Mouse (Mus musculus): Measurements from ENCODE around the gene Grin3b. TPM values are rescaled to one million over a fixed set of nuclear protein-coding genes. Genes with fewer than 3 reads are reported as not detected.

Gene Grin3b
- polyA plus RNA-seq, 1 experiment from 2014 or later: 0.38 TPM

DNA sequence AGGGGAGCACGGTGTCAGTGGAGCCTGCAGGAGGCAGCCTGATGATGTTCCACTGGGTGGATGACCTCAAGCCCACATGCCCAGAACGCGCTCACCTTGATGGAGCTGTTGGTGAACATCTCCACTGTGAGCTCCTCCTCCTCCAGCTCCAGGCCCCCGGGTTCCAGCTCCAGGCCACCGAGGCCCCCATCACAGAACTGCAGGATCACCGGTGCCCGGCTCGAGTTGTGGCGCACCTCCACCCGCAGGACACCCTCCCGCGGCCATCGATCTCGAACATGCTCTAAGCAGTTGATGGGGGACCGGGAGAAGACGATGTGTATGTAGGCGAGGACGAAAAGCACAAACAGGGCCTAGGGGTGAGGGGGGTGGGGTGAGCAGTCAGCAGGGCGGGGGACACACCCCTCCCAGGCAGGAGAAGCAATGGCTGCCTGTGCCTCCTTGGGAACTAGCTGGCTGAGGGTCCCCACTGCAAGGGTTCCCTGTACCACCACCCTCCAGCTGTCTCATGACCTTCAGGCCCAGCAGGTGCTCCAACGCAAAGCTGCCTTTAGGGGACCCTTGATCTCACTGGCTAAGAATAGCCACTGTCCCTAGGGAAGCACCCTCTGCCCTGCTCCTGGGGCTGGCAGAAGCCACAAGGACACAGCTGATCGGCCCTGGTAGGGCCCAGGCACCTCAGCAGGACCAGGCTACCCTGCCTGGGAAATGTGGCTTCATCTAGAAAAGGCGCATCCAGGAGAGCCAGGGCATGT, 9.1 kb downstream of the Grin3b start:
- Histone ChIP-seq H3K9me3 (ENCODE audit: control insufficient read depth, low read length) (no peaks in the 10 kb centered on the region), H3K4me1 (ENCODE audit: control insufficient read depth, insufficient read depth, low read length) (peaks cover 14% of the 10 kb centered on the region), H3K27ac (ENCODE audit: low read depth, low read length) (no peak overlapping the region), H3K4me3 (ENCODE audit: low read depth, low read length) (no peak overlapping the region), H3K27me3 (ENCODE audit: control insufficient read depth, insufficient read depth, low read length) (0 out of 2 replicates have a peak, but pooled peaks cover 2% of the 10 kb centered on the region), H3K9ac (ENCODE audit: low read length) (no peak overlapping the region), H3K4me2 (no peak overlapping the region), H3K36me3 (ENCODE audit: control insufficient read depth, insufficient read depth, low read length) (peaks cover 34% of the 10 kb centered on the region)
- 94% methylated on average over 22 of the region's 22 CpGs for WGBS
- DNase-seq (ENCODE audit: low spot score, missing footprints) (peak; percentile 68), ATAC-seq (ENCODE audit: low FRiP score) (no peak)

DNA sequence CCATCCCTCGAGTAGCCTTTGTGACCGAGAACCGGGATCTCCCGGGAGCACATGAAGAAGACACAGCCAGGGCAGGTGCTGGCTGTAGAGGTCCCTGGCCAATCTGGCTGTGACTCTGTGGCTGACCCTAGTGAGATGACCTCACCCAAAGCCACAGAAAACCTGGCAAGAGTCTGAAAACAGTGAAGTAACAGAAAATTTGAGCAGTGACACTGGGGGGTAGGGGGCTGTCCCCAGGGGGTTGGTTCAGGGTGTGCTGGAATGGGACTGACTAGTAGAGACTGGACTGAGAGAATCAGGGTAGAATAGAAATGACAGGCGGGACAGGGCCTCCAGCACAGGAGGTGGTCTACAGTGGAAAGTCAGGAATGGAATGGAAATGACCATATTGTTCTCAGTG, 12.7 kb downstream of the Grin3b start:
- Histone ChIP-seq H3K4me3 (ENCODE audit: low read depth, low read length) (peak overlapping the region; percentile 92), H3K27me3 (ENCODE audit: control insufficient read depth, insufficient read depth, low read length) (peaks cover 17% of the 10 kb centered on the region), H3K4me2 (peak overlapping the region; percentile 90), H3K36me3 (ENCODE audit: control insufficient read depth, insufficient read depth, low read length) (peaks cover 6% of the 10 kb centered on the region), H3K27ac (ENCODE audit: low read depth, low read length) (no peak overlapping the region), H3K4me1 (ENCODE audit: control insufficient read depth, insufficient read depth, low read length) (peaks cover 24% of the 10 kb centered on the region), H3K9me3 (ENCODE audit: control insufficient read depth, low read length) (no peaks in the 10 kb centered on the region), H3K9ac (ENCODE audit: low read length) (peak overlapping the region; percentile 89)
- ATAC-seq (ENCODE audit: low FRiP score) (no peak), DNase-seq (ENCODE audit: low spot score, missing footprints) (no peak)
- WGBS: 79% methylated on average over 5 of the region's 5 CpGs

DNA sequence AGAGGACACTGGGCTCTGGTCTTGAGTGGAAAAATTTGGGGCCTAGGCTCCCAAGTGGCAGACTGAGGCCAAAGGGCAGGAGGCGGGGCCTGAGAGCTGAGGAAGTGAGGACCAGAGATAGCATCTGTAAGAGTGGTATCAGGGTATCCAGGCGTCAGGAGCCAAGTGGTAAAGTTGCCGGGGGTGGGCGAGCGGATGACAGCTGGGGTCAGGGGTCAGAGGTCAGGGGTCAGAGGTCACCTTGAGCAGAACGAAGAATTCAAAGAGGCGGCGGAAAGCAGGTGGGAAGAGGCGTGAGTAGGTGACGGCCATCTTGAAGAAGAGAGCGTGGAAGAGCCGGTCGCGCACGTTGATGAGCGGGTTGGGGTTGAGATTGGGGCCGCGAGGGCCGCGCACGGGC, 13.2 kb downstream of the Grin3b start:
- ATAC-seq (ENCODE audit: low FRiP score) (peak; percentile 3), DNase-seq (ENCODE audit: low spot score, missing footprints) (peak; percentile 96)
- peaks cover 22% of the 10 kb centered on the region for H3K27me3 ChIP-seq (ENCODE audit: control insufficient read depth, insufficient read depth, low read length)
- H3K9ac ChIP-seq (ENCODE audit: low read length): peak overlapping the region; percentile 89
- under 1% methylated on average over 18 of the region's 21 CpGs for WGBS
- peak overlapping the region; percentile 91 for H3K27ac ChIP-seq (ENCODE audit: low read depth, low read length)
- H3K36me3 ChIP-seq (ENCODE audit: control insufficient read depth, insufficient read depth, low read length): peaks cover 3% of the 10 kb centered on the region; the same call in 1 of the 2 replicates
- H3K4me2 ChIP-seq: peak overlapping the region; percentile 90
- peaks cover 28% of the 10 kb centered on the region for H3K4me1 ChIP-seq (ENCODE audit: control insufficient read depth, insufficient read depth, low read length)
- no peaks in the 10 kb centered on the region for H3K9me3 ChIP-seq (ENCODE audit: control insufficient read depth, low read length)
- peak overlapping the region; percentile 92 for H3K4me3 ChIP-seq (ENCODE audit: low read depth, low read length)

DNA sequence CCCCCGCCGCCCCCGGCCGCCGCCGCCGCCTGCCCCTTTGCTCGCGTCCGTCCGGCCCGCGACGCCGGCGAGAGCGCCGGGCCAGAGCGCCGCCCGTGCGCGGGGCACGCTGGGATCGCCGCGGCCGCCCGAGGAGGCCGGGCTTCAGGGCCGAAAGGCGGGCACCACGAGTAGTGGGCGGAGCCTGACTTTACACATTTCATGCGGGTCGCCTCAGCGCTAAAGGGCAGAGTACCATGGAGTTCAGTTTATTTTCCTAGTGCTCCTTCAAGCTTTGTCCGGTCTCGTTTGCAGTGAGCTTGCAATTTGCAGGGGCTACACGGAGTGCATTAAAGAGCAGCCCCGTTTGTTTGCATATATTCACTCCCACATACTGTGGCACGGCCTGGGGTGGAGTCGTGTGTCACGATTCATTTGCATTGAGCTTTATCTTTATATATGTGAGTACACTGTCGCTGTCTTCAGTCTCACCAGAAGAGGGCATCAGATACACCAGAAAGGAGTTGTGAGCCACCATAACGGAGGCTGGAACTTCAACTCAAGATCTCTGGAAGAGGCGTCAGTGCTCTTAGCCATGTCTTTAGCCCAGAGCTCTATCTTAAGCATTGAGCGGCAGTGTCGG, 13.8 kb downstream of the Grin3b start, which contains the start of gene Tmem259:
Tmem259 (minus strand) TSS at position 136 of the 622 bp plus-strand sequence.
- Histone ChIP-seq H3K4me2 (peak within 1 kb of the TSS; percentile 90), H3K27ac (ENCODE audit: low read depth, low read length) (peak within 1 kb of the TSS; percentile 91), H3K9me3 (ENCODE audit: control insufficient read depth, low read length) (no peaks in the 10 kb centered on the region), H3K4me1 (ENCODE audit: control insufficient read depth, insufficient read depth, low read length) (peaks cover 28% of the 10 kb centered on the region), H3K27me3 (ENCODE audit: control insufficient read depth, insufficient read depth, low read length) (peaks cover 28% of the 10 kb centered on the region), H3K4me3 (ENCODE audit: low read depth, low read length) (peak within 1 kb of the TSS; percentile 92), H3K36me3 (ENCODE audit: control insufficient read depth, insufficient read depth, low read length) (no peaks in the 10 kb centered on the region; the same call in 1 of the 2 replicates), H3K9ac (ENCODE audit: low read length) (peak within 1 kb of the TSS; percentile 89)
- ATAC-seq (ENCODE audit: low FRiP score) (peak; percentile 81), DNase-seq (ENCODE audit: low spot score, missing footprints) (peak; percentile 98)
- under 1% methylated on average over 49 of the region's 49 CpGs for WGBS

DNA sequence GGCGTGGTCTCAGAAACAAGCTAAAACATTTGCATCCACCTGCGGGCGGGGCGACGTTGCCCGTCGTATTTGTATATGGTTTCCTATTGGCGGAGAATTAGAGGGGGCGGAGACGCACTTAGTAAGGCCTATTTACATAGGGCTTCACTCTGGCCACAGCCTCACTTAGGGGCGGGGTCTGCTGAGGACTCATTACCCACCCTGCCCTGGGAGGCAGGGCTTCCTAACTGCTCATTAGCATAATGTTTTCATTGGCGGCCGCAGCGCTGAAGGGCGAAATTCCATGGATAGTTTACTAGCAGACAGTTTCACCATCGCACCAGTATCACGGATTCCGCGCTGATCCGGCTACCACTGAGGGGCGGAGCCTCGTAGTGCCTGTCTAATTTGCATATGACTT, 14.4 kb downstream of the Grin3b start:
- H3K36me3 ChIP-seq (ENCODE audit: control insufficient read depth, insufficient read depth, low read length): no peaks in the 10 kb centered on the region; the same call in 1 of the 2 replicates
- H3K4me3 ChIP-seq (ENCODE audit: low read depth, low read length): peak overlapping the region; percentile 92
- peak; percentile 98 for DNase-seq (ENCODE audit: low spot score, missing footprints)
- WGBS: 0% methylated on average over 22 of the region's 22 CpGs
- peaks cover 30% of the 10 kb centered on the region for H3K4me1 ChIP-seq (ENCODE audit: control insufficient read depth, insufficient read depth, low read length)
- H3K9me3 ChIP-seq (ENCODE audit: control insufficient read depth, low read length): no peaks in the 10 kb centered on the region
- peak overlapping the region; percentile 68 for H3K9ac ChIP-seq (ENCODE audit: low read length)
- peaks cover 34% of the 10 kb centered on the region for H3K27me3 ChIP-seq (ENCODE audit: control insufficient read depth, insufficient read depth, low read length)
- H3K27ac ChIP-seq (ENCODE audit: low read depth, low read length): peak overlapping the region; percentile 91
- H3K4me2 ChIP-seq: peak overlapping the region; percentile 90
- ATAC-seq (ENCODE audit: low FRiP score): peak; percentile 93

DNA sequence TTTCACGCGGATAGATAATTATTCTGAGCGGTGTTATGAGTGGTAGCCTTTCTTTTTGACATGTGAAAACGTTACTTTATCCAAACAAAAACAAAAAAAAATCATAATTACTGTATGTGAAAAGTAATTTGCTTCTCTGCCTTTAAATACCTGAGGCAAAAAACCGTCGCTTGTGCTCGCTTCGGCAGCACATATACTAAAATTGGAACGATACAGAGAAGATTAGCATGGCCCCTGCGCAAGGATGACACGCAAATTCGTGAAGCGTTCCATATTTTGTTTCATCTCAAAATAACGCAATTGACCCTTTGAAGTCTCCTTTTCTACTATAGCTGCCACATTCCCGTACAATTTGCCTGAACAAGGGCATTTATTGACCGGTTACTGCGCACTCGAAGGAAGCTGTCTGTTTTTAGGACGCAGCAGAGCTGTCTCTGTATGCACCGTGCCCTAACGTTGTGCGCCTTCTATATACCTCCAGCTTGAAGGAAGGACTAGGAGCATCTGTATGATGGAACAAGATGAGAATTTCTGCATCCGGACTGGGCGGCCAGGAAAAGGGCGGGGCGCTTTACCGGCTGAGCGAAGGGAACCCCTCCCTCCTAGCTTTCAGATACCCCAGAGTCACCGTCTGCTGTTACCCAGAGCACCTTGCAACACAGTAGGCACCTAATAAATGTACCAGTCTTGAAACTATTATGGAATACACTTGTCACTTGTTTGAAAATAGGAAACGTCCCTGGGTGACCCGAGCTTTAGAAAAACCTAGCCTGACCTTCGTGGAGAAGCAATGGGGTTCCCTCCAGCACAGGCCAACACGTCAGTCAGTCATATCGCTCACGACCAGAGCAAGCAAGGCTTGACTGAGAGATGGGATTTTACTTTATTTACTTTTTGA, 15.1 kb downstream of the Grin3b start:
- no peaks in the 10 kb centered on the region for H3K36me3 ChIP-seq (ENCODE audit: control insufficient read depth, insufficient read depth, low read length)
- peak overlapping the region; percentile 91 for H3K27ac ChIP-seq (ENCODE audit: low read depth, low read length)
- DNase-seq (ENCODE audit: low spot score, missing footprints) (peak; percentile 98), ATAC-seq (ENCODE audit: low FRiP score) (no peak)
- H3K9me3 ChIP-seq (ENCODE audit: control insufficient read depth, low read length): no peaks in the 10 kb centered on the region
- H3K4me2 ChIP-seq: peak overlapping the region; percentile 90
- WGBS: 5% methylated on average over 35 of the region's 35 CpGs
- peak overlapping the region; percentile 68 for H3K9ac ChIP-seq (ENCODE audit: low read length)
- peaks cover 38% of the 10 kb centered on the region for H3K27me3 ChIP-seq (ENCODE audit: control insufficient read depth, insufficient read depth, low read length)
- peak overlapping the region; percentile 92 for H3K4me3 ChIP-seq (ENCODE audit: low read depth, low read length)
- H3K4me1 ChIP-seq (ENCODE audit: control insufficient read depth, insufficient read depth, low read length): peaks cover 33% of the 10 kb centered on the region

DNA sequence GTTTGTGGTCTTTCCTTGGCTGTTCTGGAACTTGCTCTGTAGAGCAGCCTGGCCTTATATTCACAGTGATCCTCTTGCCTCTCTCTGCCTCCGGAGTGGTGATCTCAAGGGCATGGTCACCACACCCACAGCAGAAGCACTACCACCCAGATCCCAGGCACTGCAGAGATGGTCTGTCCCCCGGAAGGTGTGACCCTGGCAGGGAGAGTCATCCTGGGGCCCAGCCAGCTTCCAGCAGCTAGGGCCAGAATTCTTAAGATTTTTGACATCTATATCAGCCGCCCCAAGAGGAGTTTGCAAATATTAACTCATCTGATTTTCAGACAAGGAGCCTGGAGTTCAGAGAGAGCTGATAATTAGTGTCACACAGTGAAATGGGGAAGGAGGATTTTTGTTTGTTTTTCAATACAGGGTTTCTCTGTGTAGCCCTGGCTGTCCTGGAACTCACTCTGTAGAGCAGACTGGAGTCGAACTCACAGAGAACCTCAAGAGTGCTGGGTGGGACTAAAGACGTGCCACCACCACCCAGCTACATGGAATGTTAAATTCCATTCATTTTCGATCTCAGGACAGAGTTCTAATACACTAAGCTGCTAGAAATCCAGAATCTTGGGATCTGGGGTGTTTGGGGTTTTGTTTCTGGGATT, 15.8 kb downstream of the Grin3b start:
- H3K27me3 ChIP-seq (ENCODE audit: control insufficient read depth, insufficient read depth, low read length): peaks cover 38% of the 10 kb centered on the region
- WGBS: 51% methylated on average over 6 of the region's 6 CpGs
- H3K4me1 ChIP-seq (ENCODE audit: control insufficient read depth, insufficient read depth, low read length): peaks cover 33% of the 10 kb centered on the region

DNA sequence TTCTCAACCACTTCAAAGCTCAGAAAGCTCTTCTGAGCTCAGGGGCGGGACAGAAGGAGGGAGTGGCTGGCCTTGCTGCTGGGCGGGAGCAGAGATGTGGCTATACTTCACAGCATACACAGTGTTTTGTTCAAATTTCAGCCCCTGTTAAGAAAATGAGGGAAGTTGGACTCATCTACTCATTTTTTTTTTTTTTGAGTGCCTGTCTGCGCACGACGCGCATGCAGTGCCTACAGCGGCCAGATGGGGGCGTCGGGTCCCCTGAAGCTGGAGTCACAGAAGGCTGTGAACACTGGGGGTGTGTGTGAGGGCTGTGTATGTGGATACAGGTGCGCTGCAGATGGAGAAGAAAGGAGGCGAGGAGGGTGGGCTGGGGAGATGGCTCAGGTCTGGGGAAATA, 16.4 kb downstream of the Grin3b start:
- Histone ChIP-seq H3K9me3 (ENCODE audit: control insufficient read depth, low read length) (peaks cover 5% of the 10 kb centered on the region; the same call in 1 of the 2 replicates), H3K27ac (ENCODE audit: low read depth, low read length) (no peak overlapping the region), H3K36me3 (ENCODE audit: control insufficient read depth, insufficient read depth, low read length) (no peaks in the 10 kb centered on the region), H3K27me3 (ENCODE audit: control insufficient read depth, insufficient read depth, low read length) (peaks cover 38% of the 10 kb centered on the region), H3K9ac (ENCODE audit: low read length) (no peak overlapping the region), H3K4me1 (ENCODE audit: control insufficient read depth, insufficient read depth, low read length) (peaks cover 33% of the 10 kb centered on the region), H3K4me2 (no peak overlapping the region), H3K4me3 (ENCODE audit: low read depth, low read length) (no peak overlapping the region; the same call in 1 of the 2 replicates)
- peak; percentile 99 for DNase-seq (ENCODE audit: low spot score, missing footprints)
- WGBS: 4% methylated on average over 11 of the region's 11 CpGs
- no peak for ATAC-seq (ENCODE audit: low FRiP score)

More for the DNA sequence above, 15.8 kb downstream of the Grin3b start:
- Histone ChIP-seq H3K27ac (ENCODE audit: low read depth, low read length) (peak overlapping the region; percentile 11; the same call in 1 of the 2 replicates), H3K4me3 (ENCODE audit: low read depth, low read length) (0 out of 2 replicates have a peak overlapping the region, but pooled peaks have one; percentile 5), H3K4me2 (peak overlapping the region; percentile 90), H3K36me3 (ENCODE audit: control insufficient read depth, insufficient read depth, low read length) (no peaks in the 10 kb centered on the region), H3K9ac (ENCODE audit: low read length) (peak overlapping the region; percentile 68; the same call in 1 of the 2 replicates), H3K9me3 (ENCODE audit: control insufficient read depth, low read length) (no peaks in the 10 kb centered on the region)
- ATAC-seq (ENCODE audit: low FRiP score) (no peak), DNase-seq (ENCODE audit: low spot score, missing footprints) (peak; percentile 81)
